Comparison of ENCODE assay signal across 20 mouse cellular contexts in genomic region chr7:90355995-90356394, GRCm38 (mm10). TPM values are rescaled to one million over a fixed set of nuclear protein-coding genes. Genes with fewer than 3 reads are reported as not detected.
A peak's percentile ranks its signal among the peaks of the same experiment; 100 is the strongest.
DNase-seq lines count a peak whose midpoint lies in the region; TF ChIP-seq lines count a peak whose summit lies in the region.
"Had no signal": no experiment of that assay in that cellular context is flagged by ENCODE, and none has a peak within 500 bp of the region (broad histone marks: within the 10 kb centered on the region; RNA-seq: fewer than 3 reads in every experiment).

No protein-coding gene starts in this region.

- no peak for TF ChIP-seq POLR2A in olfactory bulb, adult 2 months (IDR thresholded peaks at IDR 0.05; ENCODE audit: insufficient read depth, low read depth, low read length)

- no peak for DNase-seq in layer of hippocampus, adult 2 months (ENCODE audit: low spot score in 2 of 2)
- no peak for DNase-seq in layer of hippocampus, adult 11-12 months (ENCODE audit: low spot score)
- peak; percentile 20 for DNase-seq in induced T-regulatory cell, adult 2 months (ENCODE audit: low read depth)
- no peak for DNase-seq in frontal cortex, postnatal 25 days (ENCODE audit: low spot score in 2 of 2)
- DNase-seq in adrenal gland, adult (ENCODE audit: inconsistent age in 2 of 2, low spot score in 1 of 2) = no peak
- DNase-seq: B cell, adult 2 months; cerebellum, adult 11 months; cerebellum, adult 18-20 months; cerebellum, adult 8-10 months; cerebellum, adult 9-11 months; cerebellum, postnatal 14 days; cerebellum, postnatal 36 days; forebrain, postnatal 0 days had no signal

- no peak for TF ChIP-seq CTCF in layer of hippocampus, adult 2 months (conservative IDR thresholded peaks at IDR 0.05)
- no peak for TF ChIP-seq CTCF in olfactory bulb, adult 2 months (IDR thresholded peaks at IDR 0.05; ENCODE audit: insufficient read depth, low read depth, low read length)

- WGBS in olfactory bulb, adult 2 months = 77% methylated on average over 2 of the region's 2 CpGs

- H3K27ac ChIP-seq in layer of hippocampus, adult 2 months = 0 out of 2 replicates have a peak overlapping the region, but pooled peaks have one; percentile 15
- 0 out of 2 replicates have a peak overlapping the region, but pooled peaks have one; percentile 14 for H3K27ac ChIP-seq in olfactory bulb, adult 2 months (ENCODE audit: insufficient read depth, low read depth, low read length)
- H3K27ac ChIP-seq: embryonic facial prominence, embryonic 10.5 days; embryonic facial prominence, embryonic 12.5 days; forebrain, embryonic 13.5 days; forebrain, embryonic 15.5 days had no signal

- 0 out of 2 replicates have a peak, but pooled peaks cover 2% of the 10 kb centered on the region for H3K4me1 ChIP-seq in olfactory bulb, adult 2 months (ENCODE audit: control insufficient read depth, insufficient read depth, low read length)
- H3K4me1 ChIP-seq: embryonic facial prominence, embryonic 10.5 days; embryonic facial prominence, embryonic 12.5 days; forebrain, embryonic 13.5 days; forebrain, embryonic 15.5 days had no signal

- H3K4me3 ChIP-seq in layer of hippocampus, adult 2 months = no peak overlapping the region
- no peak overlapping the region for H3K4me3 ChIP-seq in olfactory bulb, adult 2 months (ENCODE audit: insufficient read depth, low read depth, low read length)
- H3K4me3 ChIP-seq: embryonic facial prominence, embryonic 10.5 days; embryonic facial prominence, embryonic 12.5 days; forebrain, embryonic 13.5 days; forebrain, embryonic 15.5 days had no signal

RNA-seq across cellular contexts. Expression of gene Sytl2, which starts 53.9 kb away (rescaled TPM):
- 10 to 100 TPM; 30.1 to 36.0 TPM for total RNA-seq in layer of hippocampus, adult 2 months (2021)
- not detected in 2 replicates for polyA plus RNA-seq in olfactory bulb, adult 2 months (2012; ENCODE audit: insufficient read depth, insufficient read length, low replicate concordance, missing spikeins)
- total RNA-seq: common myeloid progenitor, adult 5-6 weeks had no signal
- polyA plus RNA-seq: G1E had no signal
